Mouse (Mus musculus): Measurements from ENCODE around the gene Zscan21.

Zscan21 gene

GRCm38 (mm10) chr5:138118041-138118440, 1.3 kb downstream of the Zscan21 start:
- DNase-seq: peak; percentile 2

GRCm38 (mm10) chr5:138132425-138133064, 15.8 kb downstream of the Zscan21 start:
- DNase-seq: peak; percentile 32

- DNase-seq: no peak
Measured at GRCm38 (mm10) chr5:138137257-138137656, 20.6 kb downstream of the Zscan21 start.

GRCm38 (mm10) chr5:138137935-138138549, 21.3 kb downstream of the Zscan21 start:
- peak; percentile 79 for DNase-seq

- DNase-seq: no peak
Measured at GRCm38 (mm10) chr5:138138585-138138984, 21.9 kb downstream of the Zscan21 start.

GRCm38 (mm10) chr5:138154390-138154789, 37.7 kb downstream of the Zscan21 start:
- no peak for DNase-seq

- peak; percentile 97 for DNase-seq
Measured at GRCm38 (mm10) chr5:138155443-138155976, 38.8 kb downstream of the Zscan21 start, which contains the start of gene Zfp113. Gene Zfp113 (minus strand): TSS chr5:138155744.

GRCm38 (mm10) chr5:138160224-138160762, 43.6 kb downstream of the Zscan21 start:
- DNase-seq: no peak

- peak; percentile 97 for DNase-seq
Measured at GRCm38 (mm10) chr5:138160842-138161665, 44.4 kb downstream of the Zscan21 start, which contains the start of gene Cops6. Gene Cops6 (plus strand): TSS chr5:138161071.

- no peak for DNase-seq
Measured at GRCm38 (mm10) chr5:138163046-138163445, 46.3 kb downstream of the Zscan21 start.

- DNase-seq: no peak
Measured at GRCm38 (mm10) chr5:138163610-138164009, 46.9 kb downstream of the Zscan21 start.

GRCm38 (mm10) chr5:138165594-138165993, 48.9 kb downstream of the Zscan21 start:
- DNase-seq: no peak

- peak; percentile 97 for DNase-seq
Measured at GRCm38 (mm10) chr5:138170936-138171561, 54.3 kb downstream of the Zscan21 start.

- DNase-seq: peak; percentile 99
Measured at GRCm38 (mm10) chr5:138171695-138172491, 55.2 kb downstream of the Zscan21 start, which contains the start of the genes Ap4m1 and Mcm7. Gene Ap4m1 (plus strand): TSS chr5:138172002. Gene Mcm7 (minus strand): TSS chr5:138172422.

- no peak for DNase-seq
Measured at GRCm38 (mm10) chr5:138173217-138173616, 56.5 kb downstream of the Zscan21 start.

Data from lung, postnatal 36 days (tissue).